Mouse (Mus musculus): ENCODE data around the gene Klk13. TPM values are rescaled to one million over a fixed set of nuclear protein-coding genes. Genes with fewer than 3 reads are reported as not detected.
"Not testable (repeated sequence)": the region's sequence is repeated elsewhere in the genome, so short reads cannot be mapped to it uniquely, and the experiment has no call there.

The Klk13 gene
- not detected in 2 replicates for total RNA-seq (2017)

- no peak for ATAC-seq (replicated peaks in 1 of 2; ENCODE audit: insufficient read depth in 1 of 2, low FRiP score in 2 of 2, low TSS enrichment in 1 of 2, low read depth in 1 of 2, poor library complexity in 2 of 2, severe bottlenecking in 2 of 2)
Observed at GRCm38 (mm10) chr7:43712267-43712666, at the start of gene Klk13. Gene Klk13 (plus strand): TSS chr7:43712567.

GRCm38 (mm10) chr7:43662804-43663203, 49.6 kb upstream of the Klk13 start:
- ATAC-seq (replicated peaks in 1 of 2; ENCODE audit: insufficient read depth in 1 of 2, low FRiP score in 2 of 2, low TSS enrichment in 1 of 2, low read depth in 1 of 2, poor library complexity in 2 of 2, severe bottlenecking in 2 of 2), result peak; percentile 69 to 70; a peak in 1 of 4 replicates

- ATAC-seq (replicated peaks in 1 of 2; ENCODE audit: insufficient read depth in 1 of 2, low FRiP score in 2 of 2, low TSS enrichment in 1 of 2, low read depth in 1 of 2, poor library complexity in 2 of 2, severe bottlenecking in 2 of 2), result not testable (repeated sequence)
Observed at GRCm38 (mm10) chr7:43667221-43667620, 45.1 kb upstream of the Klk13 start.

- ATAC-seq (replicated peaks in 1 of 2; ENCODE audit: insufficient read depth in 1 of 2, low FRiP score in 2 of 2, low TSS enrichment in 1 of 2, low read depth in 1 of 2, poor library complexity in 2 of 2, severe bottlenecking in 2 of 2), result 0 out of 4 replicates have a peak, but pooled peaks of 1 of the 2 experiments have one; percentile 25
Observed at GRCm38 (mm10) chr7:43668582-43668981, 43.8 kb upstream of the Klk13 start.

GRCm38 (mm10) chr7:43671064-43671808, 41.1 kb upstream of the Klk13 start:
- ATAC-seq (replicated peaks in 1 of 2; ENCODE audit: insufficient read depth in 1 of 2, low FRiP score in 2 of 2, low TSS enrichment in 1 of 2, low read depth in 1 of 2, poor library complexity in 2 of 2, severe bottlenecking in 2 of 2), result no peak

GRCm38 (mm10) chr7:43671809-43672580, 40.4 kb upstream of the Klk13 start, which contains the start of gene Ctu1:
Gene Ctu1 (plus strand): TSS chr7:43672016.
- peak; percentile 96 to 97 for ATAC-seq (replicated peaks in 1 of 2; ENCODE audit: insufficient read depth in 1 of 2, low FRiP score in 2 of 2, low TSS enrichment in 1 of 2, low read depth in 1 of 2, poor library complexity in 2 of 2, severe bottlenecking in 2 of 2)

- 0 out of 4 replicates have a peak, but pooled peaks of 1 of the 2 experiments have one; percentile 1 for ATAC-seq (replicated peaks in 1 of 2; ENCODE audit: insufficient read depth in 1 of 2, low FRiP score in 2 of 2, low TSS enrichment in 1 of 2, low read depth in 1 of 2, poor library complexity in 2 of 2, severe bottlenecking in 2 of 2)
Observed at GRCm38 (mm10) chr7:43672581-43673260, 39.6 kb upstream of the Klk13 start.

GRCm38 (mm10) chr7:43675091-43675490, 37.3 kb upstream of the Klk13 start:
- ATAC-seq (replicated peaks in 1 of 2; ENCODE audit: insufficient read depth in 1 of 2, low FRiP score in 2 of 2, low TSS enrichment in 1 of 2, low read depth in 1 of 2, poor library complexity in 2 of 2, severe bottlenecking in 2 of 2), result no peak

GRCm38 (mm10) chr7:43678517-43678916, 33.9 kb upstream of the Klk13 start:
- ATAC-seq (replicated peaks in 1 of 2; ENCODE audit: insufficient read depth in 1 of 2, low FRiP score in 2 of 2, low TSS enrichment in 1 of 2, low read depth in 1 of 2, poor library complexity in 2 of 2, severe bottlenecking in 2 of 2), result 0 out of 4 replicates have a peak, but pooled peaks of 1 of the 2 experiments have one; percentile 31

GRCm38 (mm10) chr7:43680960-43681359, 31.4 kb upstream of the Klk13 start:
- peak; percentile 79 to 82 for ATAC-seq (replicated peaks in 1 of 2; ENCODE audit: insufficient read depth in 1 of 2, low FRiP score in 2 of 2, low TSS enrichment in 1 of 2, low read depth in 1 of 2, poor library complexity in 2 of 2, severe bottlenecking in 2 of 2)

GRCm38 (mm10) chr7:43682511-43682910, 29.9 kb upstream of the Klk13 start:
- not testable (repeated sequence) for ATAC-seq (replicated peaks in 1 of 2; ENCODE audit: insufficient read depth in 1 of 2, low FRiP score in 2 of 2, low TSS enrichment in 1 of 2, low read depth in 1 of 2, poor library complexity in 2 of 2, severe bottlenecking in 2 of 2)

- ATAC-seq (replicated peaks in 1 of 2; ENCODE audit: insufficient read depth in 1 of 2, low FRiP score in 2 of 2, low TSS enrichment in 1 of 2, low read depth in 1 of 2, poor library complexity in 2 of 2, severe bottlenecking in 2 of 2), result no peak
Observed at GRCm38 (mm10) chr7:43685088-43685487, 27.3 kb upstream of the Klk13 start.

- no peak for ATAC-seq (replicated peaks in 1 of 2; ENCODE audit: insufficient read depth in 1 of 2, low FRiP score in 2 of 2, low TSS enrichment in 1 of 2, low read depth in 1 of 2, poor library complexity in 2 of 2, severe bottlenecking in 2 of 2)
Observed at GRCm38 (mm10) chr7:43690118-43690517, 22.2 kb upstream of the Klk13 start, which contains the start of gene Klk14. Gene Klk14 (plus strand): TSS chr7:43690418.

GRCm38 (mm10) chr7:43710031-43710430, 2.3 kb upstream of the Klk13 start:
- ATAC-seq (replicated peaks in 1 of 2; ENCODE audit: insufficient read depth in 1 of 2, low FRiP score in 2 of 2, low TSS enrichment in 1 of 2, low read depth in 1 of 2, poor library complexity in 2 of 2, severe bottlenecking in 2 of 2), result no peak

GRCm38 (mm10) chr7:43712917-43713316, 550 bp downstream of the Klk13 start:
- no peak for ATAC-seq (replicated peaks in 1 of 2; ENCODE audit: insufficient read depth in 1 of 2, low FRiP score in 2 of 2, low TSS enrichment in 1 of 2, low read depth in 1 of 2, poor library complexity in 2 of 2, severe bottlenecking in 2 of 2)

- ATAC-seq (replicated peaks in 1 of 2; ENCODE audit: insufficient read depth in 1 of 2, low FRiP score in 2 of 2, low TSS enrichment in 1 of 2, low read depth in 1 of 2, poor library complexity in 2 of 2, severe bottlenecking in 2 of 2), result no peak
Observed at GRCm38 (mm10) chr7:43713741-43714351, 1.5 kb downstream of the Klk13 start.

GRCm38 (mm10) chr7:43747788-43748187, 35.4 kb downstream of the Klk13 start:
- peak; percentile 69 to 71; a peak in 3 of 4 replicates for ATAC-seq (replicated peaks in 1 of 2; ENCODE audit: insufficient read depth in 1 of 2, low FRiP score in 2 of 2, low TSS enrichment in 1 of 2, low read depth in 1 of 2, poor library complexity in 2 of 2, severe bottlenecking in 2 of 2)
